8 mouse cellular contexts compared by ENCODE assay signal in genomic region chr19:4000949-4001525, GRCm38 (mm10). TPM values are rescaled to one million over a fixed set of nuclear protein-coding genes. Genes with fewer than 3 reads are reported as not detected.
DNase-seq lines count a peak whose midpoint lies in the region; ATAC-seq and TF ChIP-seq lines count a peak whose summit lies in the region.

No protein-coding gene starts in this region.

- WGBS in forebrain, embryonic 14.5 days, result 18% methylated on average over 17 of the region's 17 CpGs
- WGBS in liver, embryonic 14.5 days (ENCODE audit: insufficient replicate concordance), result 24% methylated on average over 17 of the region's 17 CpGs

- no peaks in the 10 kb centered on the region for H3K9me3 ChIP-seq in forebrain, embryonic 14.5 days (replicated peaks; ENCODE audit: control insufficient read depth, low read length)
- H3K9me3 ChIP-seq in liver, embryonic 14.5 days (ENCODE audit: control insufficient read depth, low read length), result no peaks in the 10 kb centered on the region

- no peaks in the 10 kb centered on the region for H3K79me2 ChIP-seq in C2C12 (ENCODE audit: control insufficient read depth, insufficient read depth)

- H3K9ac ChIP-seq in forebrain, embryonic 14.5 days (ENCODE audit: low read length), result peak overlapping the region; percentile 91
- H3K9ac ChIP-seq in liver, embryonic 14.5 days (replicated peaks), result peak overlapping the region; percentile 77

- no peaks in the 10 kb centered on the region for H3K79me3 ChIP-seq in C2C12 (ENCODE audit: low read depth)

- ATAC-seq in forebrain, embryonic 14.5 days, result peak; percentile 7
- ATAC-seq in liver, embryonic 14.5 days (ENCODE audit: insufficient read depth), result peak; percentile 15; the same call in 1 of the 2 replicates
- no peak for ATAC-seq in monocyte, adult 5-6 weeks (replicated peaks; ENCODE audit: insufficient number of reproducible peaks, low FRiP score, low TSS enrichment, poor library complexity, severe bottlenecking)

- peak overlapping the region; percentile 69 for H3K4me3 ChIP-seq in C2C12 (ENCODE audit: insufficient read depth, poor library complexity, severe bottlenecking)
- H3K4me3 ChIP-seq in forebrain, embryonic 14.5 days (ENCODE audit: low read depth, low read length), result peak overlapping the region; percentile 74
- peak overlapping the region; percentile 70 to 75 for H3K4me3 ChIP-seq in liver, embryonic 14.5 days (ENCODE audit: insufficient read depth in 1 of 2, low read depth in 2 of 2, low read length in 2 of 2)

- H3K27me3 ChIP-seq in C2C12 (ENCODE audit: control insufficient read depth, insufficient read depth, insufficient read length), result no peaks in the 10 kb centered on the region
- no peaks in the 10 kb centered on the region for H3K27me3 ChIP-seq in forebrain, embryonic 14.5 days (replicated peaks; ENCODE audit: control insufficient read depth, insufficient read depth, low read length)
- H3K27me3 ChIP-seq in liver, embryonic 14.5 days (ENCODE audit: control insufficient read depth, insufficient read depth, low read length), result no peaks in the 10 kb centered on the region

- peak overlapping the region; percentile 76 for H3ac ChIP-seq in C2C12 (ENCODE audit: control insufficient read depth, insufficient read length, low read depth)

- peak overlapping the region; percentile 91 for H3K4me2 ChIP-seq in forebrain, embryonic 14.5 days (ENCODE audit: low read length)
- peak overlapping the region; percentile 72 for H3K4me2 ChIP-seq in liver, embryonic 14.5 days (ENCODE audit: low read depth)

- peaks cover 8% of the 10 kb centered on the region for H3K36me3 ChIP-seq in C2C12 (ENCODE audit: control insufficient read depth, insufficient read depth)
- H3K36me3 ChIP-seq in forebrain, embryonic 14.5 days (ENCODE audit: control insufficient read depth, insufficient read depth, low read length), result peaks cover 8% of the 10 kb centered on the region
- H3K36me3 ChIP-seq in liver, embryonic 14.5 days (replicated peaks; ENCODE audit: control insufficient read depth, insufficient read depth, low read depth), result peaks cover 2% of the 10 kb centered on the region; the same call in 1 of the 2 replicates

- peak overlapping the region; percentile 96 for H3K27ac ChIP-seq in forebrain, embryonic 14.5 days (ENCODE audit: low read depth, low read length)
- H3K27ac ChIP-seq in liver, embryonic 14.5 days, result peak overlapping the region; percentile 82

- TF ChIP-seq EP300 in liver, embryonic 14.5 days (IDR thresholded peaks at IDR 0.05; ENCODE audit: low read depth), result no peak

- H3K4me1 ChIP-seq in forebrain, embryonic 14.5 days (ENCODE audit: control insufficient read depth, insufficient read depth, low read length), result peaks cover 10% of the 10 kb centered on the region
- H3K4me1 ChIP-seq in liver, embryonic 14.5 days (replicated peaks; ENCODE audit: control insufficient read depth in 2 of 2, insufficient read depth in 2 of 2, low read length in 1 of 2), result peaks cover 2 to 10% of the 10 kb centered on the region in 2 experiments; a peak in 2 of 4 replicates

- peak; percentile 37 for DNase-seq in embryo, embryonic 10.5 days (ENCODE audit: low spot score)
- DNase-seq in embryo, embryonic 10 days (ENCODE audit: low spot score), result no peak
- no peak for DNase-seq in forebrain, embryonic 14.5 days (ENCODE audit: low spot score)
- DNase-seq in liver, embryonic 14.5 days (ENCODE audit: low read depth in 3 of 3, low spot score in 3 of 3), result no peak
- no peak for DNase-seq in right cerebral cortex, postnatal 36 days (ENCODE audit: low spot score in 2 of 2)
- DNase-seq in B cell, adult 2 months, result no peak

- no peak for TF ChIP-seq CTCF in C2C12 (IDR thresholded peaks at IDR 0.05; ENCODE audit: control insufficient read depth, insufficient read depth, insufficient read length)
- no peak for TF ChIP-seq CTCF in liver, embryonic 14.5 days (IDR thresholded peaks at IDR 0.05; ENCODE audit: low read depth)

TF ChIP-seq in C2C12, 6 proteins besides CTCF, POLR2A, EP300 and RAD21:
- TF ChIP-seq MYOD1 (IDR thresholded peaks at IDR 0.05; ENCODE audit: control insufficient read depth, insufficient read length, low read depth), result no peak
- no peak for TF ChIP-seq USF1 (IDR thresholded peaks at IDR 0.05; ENCODE audit: low read depth)
- no peak for TF ChIP-seq MAX (IDR thresholded peaks at IDR 0.05)
- no peak for TF ChIP-seq FOSL1 (IDR thresholded peaks at IDR 0.05; ENCODE audit: insufficient read depth, low read length, poor library complexity, severe bottlenecking)
- no peak for TF ChIP-seq CEBPB (IDR thresholded peaks at IDR 0.05; ENCODE audit: low read depth)
- no peak for TF ChIP-seq MYOG (IDR thresholded peaks at IDR 0.05; ENCODE audit: control insufficient read depth, extremely low read depth, insufficient read length)

RNA-seq across cellular contexts. Expression of gene Gm49405, which starts 0.6 kb away (rescaled TPM):
- 0.28 TPM for polyA plus RNA-seq in C2C12 (2012; fragmentation: generic; extraction: Trizol)
- 2.2 and 3.8 TPM in 2 replicates for polyA plus RNA-seq in forebrain, embryonic 14.5 days (2014; fragmentation: Nextera tagmentation; extraction: Ambion mirVana)
- 0.65 and 0.73 TPM in 2 replicates for polyA plus RNA-seq in liver, embryonic 14.5 days (2012; rRNA removed)
- polyA plus RNA-seq in liver, embryonic 14.5 days (2014; fragmentation: Nextera tagmentation; extraction: Ambion mirVana), result 0.25 and 0.33 TPM in 2 replicates
- 0.57 to 1.7 TPM (median 1.2 TPM) in 3 replicates for total RNA-seq in monocyte, adult 5-6 weeks (2017)

RNA-seq across cellular contexts. Expression of gene Nudt8, which starts 0.7 kb away (rescaled TPM):
- 28.1 TPM for polyA plus RNA-seq in C2C12 (2012; fragmentation: generic; extraction: Trizol)
- polyA plus RNA-seq in forebrain, embryonic 14.5 days (2014; fragmentation: Nextera tagmentation; extraction: Ambion mirVana), result 35.6 and 41.1 TPM in 2 replicates
- 2.1 and 2.9 TPM in 2 replicates for polyA plus RNA-seq in liver, embryonic 14.5 days (2012; rRNA removed)
- 14.2 and 15.2 TPM in 2 replicates for polyA plus RNA-seq in liver, embryonic 14.5 days (2014; fragmentation: Nextera tagmentation; extraction: Ambion mirVana)
- total RNA-seq in monocyte, adult 5-6 weeks (2017), result 2.3 to 11.1 TPM (median 2.3 TPM) in 3 replicates

RNA-seq across cellular contexts. Expression of gene Doc2g, which starts 2.1 kb away (rescaled TPM):
- polyA plus RNA-seq in C2C12 (2012; fragmentation: generic; extraction: Trizol), result 0.98 TPM
- polyA plus RNA-seq in forebrain, embryonic 14.5 days (2014; fragmentation: Nextera tagmentation; extraction: Ambion mirVana), result 3.2 and 5.4 TPM in 2 replicates
- polyA plus RNA-seq in liver, embryonic 14.5 days (2012; rRNA removed), result 1.8 and 2.2 TPM in 2 replicates
- polyA plus RNA-seq in liver, embryonic 14.5 days (2014; fragmentation: Nextera tagmentation; extraction: Ambion mirVana), result 0.25 and 0.45 TPM in 2 replicates
- 3.1 TPM in 2 of 3 replicates, not detected in the other for total RNA-seq in monocyte, adult 5-6 weeks (2017)

RNA-seq across cellular contexts. Expression of gene Tbx10, which starts 8.5 kb away (rescaled TPM):
- 0.02 TPM for polyA plus RNA-seq in C2C12 (2012; fragmentation: generic; extraction: Trizol)
- polyA plus RNA-seq in forebrain, embryonic 14.5 days (2014; fragmentation: Nextera tagmentation; extraction: Ambion mirVana), result not detected in 2 replicates
- polyA plus RNA-seq in liver, embryonic 14.5 days (2012; rRNA removed), result 0.37 and 0.50 TPM in 2 replicates
- polyA plus RNA-seq in liver, embryonic 14.5 days (2014; fragmentation: Nextera tagmentation; extraction: Ambion mirVana), result 0.28 and 0.30 TPM in 2 replicates
- total RNA-seq in monocyte, adult 5-6 weeks (2017), result not detected in 3 replicates

RNA-seq across cellular contexts. Expression of gene Ndufv1, which starts 11.6 kb away (rescaled TPM):
- polyA plus RNA-seq in C2C12 (2012; fragmentation: generic; extraction: Trizol), result 254 TPM
- 238 and 254 TPM in 2 replicates for polyA plus RNA-seq in forebrain, embryonic 14.5 days (2014; fragmentation: Nextera tagmentation; extraction: Ambion mirVana)
- polyA plus RNA-seq in liver, embryonic 14.5 days (2012; rRNA removed), result 67.5 and 84.8 TPM in 2 replicates
- 159 and 168 TPM in 2 replicates for polyA plus RNA-seq in liver, embryonic 14.5 days (2014; fragmentation: Nextera tagmentation; extraction: Ambion mirVana)
- 74.5 to 108 TPM (median 103 TPM) in 3 replicates for total RNA-seq in monocyte, adult 5-6 weeks (2017)
